Mouse (Mus musculus) hindbrain, embryonic 13.5 days (tissue): ENCODE measurements around the gene Cldn4. TPM values are rescaled to one million over a fixed set of nuclear protein-coding genes. Genes with fewer than 3 reads are reported as not detected.
"Not testable (repeated sequence)": the region's sequence is repeated elsewhere in the genome, so short reads cannot be mapped to it uniquely, and the experiment has no call there.

Experiments used
- ATAC-seq: fragments of 200-750 bp; cut with Nextera tagmentation; 2 replicates; pipeline ENCODE4 v1.8.0; 2017; ENCODE audit warnings: moderate TSS enrichment; ENCODE audit not compliant: low FRiP score
- H3K27ac ChIP-seq: fragments of 300-500 bp; sonication (generic); 2 replicates; pipeline ENCODE4 v1.5.1; 2015; ENCODE audit warnings: inconsistent platforms, mild to moderate bottlenecking, moderate library complexity
- H3K27me3 ChIP-seq: fragments of 300-500 bp; sonication (generic); 2 replicates; pipeline ENCODE4 v1.6.1; 2015; ENCODE audit warnings: mild to moderate bottlenecking, inconsistent platforms
- H3K36me3 ChIP-seq: fragments of 300-500 bp; sonication (generic); 2 replicates; pipeline ENCODE4 v1.6.1; 2015; ENCODE audit warnings: mild to moderate bottlenecking, inconsistent platforms
- H3K4me1 ChIP-seq: fragments of 300-500 bp; sonication (generic); replicated peaks from 2 replicates; pipeline ENCODE4 v1.6.1; 2015; ENCODE audit warnings: inconsistent platforms
- H3K4me2 ChIP-seq: fragments of 300-500 bp; sonication (generic); 2 replicates; pipeline ENCODE4 v1.6.1; 2015; ENCODE audit warnings: inconsistent platforms, mild to moderate bottlenecking, moderate library complexity
- H3K4me3 ChIP-seq: fragments of 300-500 bp; sonication (generic); 2 replicates; pipeline ENCODE4 v1.5.1; 2015; ENCODE audit warnings: mild to moderate bottlenecking, inconsistent platforms
- H3K9ac ChIP-seq: fragments of 300-500 bp; sonication (generic); 2 replicates; pipeline ENCODE4 v1.6.1; 2015; ENCODE audit warnings: mild to moderate bottlenecking, inconsistent platforms
- H3K9me3 ChIP-seq: fragments of 300-500 bp; sonication (generic); 2 replicates; pipeline ENCODE4 v1.6.1; 2016; ENCODE audit warnings: inconsistent platforms
- WGBS: fragments of 180-500 bp; shearing (Covaris S2); methylation state at CpG from one replicate; pipeline ENCODE4 v1.1.7; 2015; 5-methylcytosine and 5-hydroxymethylcytosine counted together
- polyA plus RNA-seq: library from polyadenylated mRNA; unstranded; fragments of >200 nt; fragmentation: Nextera tagmentation; extraction: Ambion mirVana; gene quantifications from 2 replicates; pipeline ENCODE4 v1.2.1, GENCODE M21; 2015

Gene Cldn4
- polyA plus RNA-seq, 1 experiment from 2014 or later, result not detected

GRCm38 (mm10) chr5:134974921-134975320 lies 28.2 kb upstream of the Cldn4 start:
- Histone ChIP-seq H3K9me3 (no peaks in the 10 kb centered on the region), H3K27me3 (no peaks in the 10 kb centered on the region), H3K4me1 (no peaks in the 10 kb centered on the region), H3K4me3 (no peak overlapping the region), H3K9ac (no peak overlapping the region), H3K27ac (no peak overlapping the region), H3K4me2 (no peak overlapping the region), H3K36me3 (no peaks in the 10 kb centered on the region)
- WGBS, result 77% methylated on average over 2 of the region's 2 CpGs
- no peak for ATAC-seq

GRCm38 (mm10) chr5:134974294-134974693 lies 27.6 kb upstream of the Cldn4 start:
- Histone ChIP-seq H3K36me3 (no peaks in the 10 kb centered on the region), H3K9me3 (no peaks in the 10 kb centered on the region), H3K9ac (no peak overlapping the region), H3K4me2 (no peak overlapping the region), H3K27me3 (no peaks in the 10 kb centered on the region), H3K4me1 (no peaks in the 10 kb centered on the region), H3K4me3 (no peak overlapping the region), H3K27ac (no peak overlapping the region)
- WGBS, result 76% methylated on average over 7 of the region's 7 CpGs
- no peak for ATAC-seq

GRCm38 (mm10) chr5:134973526-134973925 lies 26.8 kb upstream of the Cldn4 start:
- H3K36me3 ChIP-seq, result no peaks in the 10 kb centered on the region
- H3K9me3 ChIP-seq, result no peaks in the 10 kb centered on the region
- no peak overlapping the region for H3K4me2 ChIP-seq
- no peak overlapping the region for H3K27ac ChIP-seq
- no peaks in the 10 kb centered on the region for H3K4me1 ChIP-seq
- no peak overlapping the region for H3K4me3 ChIP-seq
- no peak for ATAC-seq
- H3K9ac ChIP-seq, result no peak overlapping the region
- no peaks in the 10 kb centered on the region for H3K27me3 ChIP-seq
- 88% methylated on average over 7 of the region's 7 CpGs for WGBS

DNA sequence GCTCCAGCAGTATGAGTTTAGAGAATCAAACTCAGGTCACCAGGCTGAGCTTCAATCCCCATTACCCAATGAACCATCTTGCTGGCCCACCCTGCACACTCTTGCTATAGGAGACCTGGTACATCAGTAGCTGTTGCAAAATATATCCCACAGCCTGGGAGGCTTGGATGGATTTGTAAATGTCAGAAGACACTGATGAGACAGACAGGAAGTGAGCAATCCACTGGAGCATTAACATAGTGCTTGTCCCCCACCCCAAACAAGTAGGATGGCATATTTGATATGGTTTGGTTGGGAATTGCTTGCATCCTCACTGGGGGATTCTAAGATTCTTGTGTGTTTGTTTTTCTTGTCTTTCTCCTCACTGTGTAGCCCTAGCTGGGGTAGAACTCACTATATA lies 26.3 kb upstream of the Cldn4 start:
- Histone ChIP-seq H3K9me3 (no peaks in the 10 kb centered on the region), H3K27me3 (peaks cover under 1% of the 10 kb centered on the region; the same call in 1 of the 2 replicates), H3K9ac (no peak overlapping the region), H3K36me3 (no peaks in the 10 kb centered on the region), H3K27ac (no peak overlapping the region), H3K4me2 (no peak overlapping the region), H3K4me1 (no peaks in the 10 kb centered on the region), H3K4me3 (no peak overlapping the region)
- no peak for ATAC-seq

GRCm38 (mm10) chr5:134970671-134971070 lies 23.9 kb upstream of the Cldn4 start:
- H3K9ac ChIP-seq, result no peak overlapping the region
- no peaks in the 10 kb centered on the region for H3K36me3 ChIP-seq
- ATAC-seq, result no peak
- WGBS, result 80% methylated on average over 8 of the region's 8 CpGs
- no peaks in the 10 kb centered on the region for H3K9me3 ChIP-seq
- H3K4me2 ChIP-seq, result no peak overlapping the region
- H3K4me1 ChIP-seq, result peaks cover 11% of the 10 kb centered on the region
- H3K27me3 ChIP-seq, result peaks cover 23% of the 10 kb centered on the region; the same call in 1 of the 2 replicates
- H3K27ac ChIP-seq, result no peak overlapping the region
- no peak overlapping the region for H3K4me3 ChIP-seq

GRCm38 (mm10) chr5:134967164-134967944 lies 20.6 kb upstream of the Cldn4 start:
- H3K27me3 ChIP-seq, result peaks cover 26% of the 10 kb centered on the region; the same call in 1 of the 2 replicates
- no peak overlapping the region for H3K9ac ChIP-seq
- H3K4me3 ChIP-seq, result no peak overlapping the region
- H3K36me3 ChIP-seq, result no peaks in the 10 kb centered on the region
- peaks cover 12% of the 10 kb centered on the region for H3K4me1 ChIP-seq
- H3K4me2 ChIP-seq, result no peak overlapping the region
- ATAC-seq, result no peak
- no peak overlapping the region for H3K27ac ChIP-seq
- WGBS, result 81% methylated on average over 20 of the region's 20 CpGs
- H3K9me3 ChIP-seq, result no peaks in the 10 kb centered on the region

DNA sequence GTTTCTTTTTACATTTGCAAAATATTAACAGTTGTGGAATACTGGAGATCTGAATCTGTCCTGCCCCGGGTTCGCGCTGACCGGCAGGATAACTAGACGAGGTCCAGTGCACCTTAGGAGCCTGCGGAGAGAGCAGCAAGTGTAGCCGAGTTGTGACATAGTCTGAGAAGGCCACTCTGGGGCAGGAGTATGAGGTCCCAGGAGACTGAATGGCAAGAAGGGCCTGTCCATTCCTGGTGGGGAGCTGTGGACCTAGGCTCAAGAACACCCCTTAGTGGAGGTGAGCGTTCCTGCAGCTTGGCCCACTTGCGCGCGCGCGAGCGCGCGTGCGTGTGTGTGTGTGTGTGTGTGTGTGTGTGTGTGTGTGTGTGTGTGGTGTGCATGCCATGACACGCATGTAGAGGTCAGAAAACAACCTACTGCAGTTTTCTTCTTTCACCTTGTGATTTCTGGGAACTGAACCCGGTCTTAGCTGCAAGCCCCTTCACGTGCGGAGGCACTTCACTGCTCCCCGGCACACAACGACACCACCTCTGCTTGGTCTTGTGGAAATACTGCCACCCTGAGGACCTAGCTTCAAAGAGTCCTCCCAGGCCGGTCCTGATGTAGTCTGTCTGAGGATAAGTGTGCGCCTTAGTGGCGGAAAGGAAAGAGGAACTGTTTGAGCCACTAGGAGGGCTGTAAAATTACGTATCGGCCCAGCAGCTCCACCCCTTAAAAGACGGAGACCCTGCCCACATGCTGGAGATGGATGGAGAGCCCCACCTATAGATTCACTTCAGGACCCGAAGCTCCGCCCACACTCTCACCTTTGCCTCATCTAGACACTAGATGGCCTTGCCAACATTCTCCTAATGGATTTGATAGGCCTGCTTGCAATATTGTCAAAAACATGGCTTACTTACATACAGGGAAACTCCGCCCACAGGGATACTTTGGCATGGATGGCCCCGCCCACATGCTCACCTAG lies 19.4 kb upstream of the Cldn4 start:
- peaks cover 12% of the 10 kb centered on the region for H3K4me1 ChIP-seq
- peaks cover 26% of the 10 kb centered on the region; the same call in 1 of the 2 replicates for H3K27me3 ChIP-seq
- H3K9me3 ChIP-seq, result no peaks in the 10 kb centered on the region
- H3K27ac ChIP-seq, result no peak overlapping the region
- H3K9ac ChIP-seq, result no peak overlapping the region; the same call in 1 of the 2 replicates
- H3K36me3 ChIP-seq, result no peaks in the 10 kb centered on the region
- peak overlapping the region; percentile 14 for H3K4me3 ChIP-seq
- 4% methylated on average over 33 of the region's 33 CpGs for WGBS
- no peak for ATAC-seq
- peak overlapping the region; percentile 45 for H3K4me2 ChIP-seq

GRCm38 (mm10) chr5:134965473-134965851 lies 18.7 kb upstream of the Cldn4 start:
- no peaks in the 10 kb centered on the region for H3K36me3 ChIP-seq
- H3K9ac ChIP-seq, result no peak overlapping the region
- H3K27me3 ChIP-seq, result peaks cover 26% of the 10 kb centered on the region; the same call in 1 of the 2 replicates
- H3K4me2 ChIP-seq, result peak overlapping the region; percentile 45
- H3K4me3 ChIP-seq, result peak overlapping the region; percentile 14; the same call in 1 of the 2 replicates
- no peaks in the 10 kb centered on the region for H3K9me3 ChIP-seq
- H3K4me1 ChIP-seq, result peaks cover 12% of the 10 kb centered on the region
- 5% methylated on average over 10 of the region's 10 CpGs for WGBS
- no peak overlapping the region for H3K27ac ChIP-seq
- ATAC-seq, result 0 out of 2 replicates have a peak, but pooled peaks have one; percentile 39

DNA sequence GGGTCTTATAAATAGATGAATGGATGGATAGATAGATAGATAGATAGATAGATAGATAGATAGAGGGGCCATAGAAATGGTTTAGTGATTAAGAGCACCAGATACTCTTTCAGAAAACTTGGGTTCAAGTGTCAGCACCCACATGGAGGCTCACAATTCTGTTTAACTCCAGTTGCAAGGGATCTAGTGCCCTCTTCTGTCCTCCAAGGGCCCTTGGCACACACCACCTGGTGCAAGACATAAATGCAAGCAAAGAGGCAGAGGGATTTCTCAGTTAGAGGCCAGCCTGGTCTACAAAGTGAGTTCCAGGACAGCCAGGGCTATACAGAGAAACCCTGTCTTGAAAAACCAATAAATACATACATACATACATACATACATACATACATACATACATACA lies 17.9 kb upstream of the Cldn4 start:
- H3K4me2 ChIP-seq, ATAC-seq, H3K9me3 ChIP-seq, H3K9ac ChIP-seq, H3K4me3 ChIP-seq, H3K27ac ChIP-seq, H3K36me3 ChIP-seq: not testable (repeated sequence)
- Histone ChIP-seq H3K4me1 (peaks cover 12% of the 10 kb centered on the region), H3K27me3 (peaks cover 26% of the 10 kb centered on the region; the same call in 1 of the 2 replicates)

DNA sequence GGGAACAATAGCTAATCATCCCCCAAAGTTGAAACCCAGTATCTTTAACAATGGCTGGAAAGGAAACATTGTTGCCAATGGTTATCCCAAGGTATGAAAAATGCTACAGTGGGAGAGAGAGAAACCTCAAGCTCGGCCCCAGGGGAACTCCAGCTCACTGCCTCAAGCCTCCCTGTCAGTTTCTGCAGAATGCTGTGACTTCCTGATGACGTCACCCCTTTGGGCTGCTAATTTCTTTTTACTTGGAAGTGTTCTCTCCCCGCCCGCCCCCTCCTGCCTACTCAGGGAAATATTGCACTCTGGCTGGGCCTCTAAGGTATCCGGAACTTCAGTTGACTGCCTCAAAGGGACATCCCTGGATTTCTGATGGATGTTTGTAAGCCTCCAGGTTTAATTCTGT lies 16.8 kb upstream of the Cldn4 start:
- Histone ChIP-seq H3K36me3 (no peaks in the 10 kb centered on the region), H3K9ac (no peak overlapping the region), H3K27ac (no peak overlapping the region), H3K9me3 (no peaks in the 10 kb centered on the region), H3K4me3 (no peak overlapping the region), H3K27me3 (peaks cover 26% of the 10 kb centered on the region; the same call in 1 of the 2 replicates), H3K4me2 (no peak overlapping the region), H3K4me1 (peaks cover 12% of the 10 kb centered on the region)
- no peak for ATAC-seq
- WGBS, result 29% methylated on average over 5 of the region's 5 CpGs

DNA sequence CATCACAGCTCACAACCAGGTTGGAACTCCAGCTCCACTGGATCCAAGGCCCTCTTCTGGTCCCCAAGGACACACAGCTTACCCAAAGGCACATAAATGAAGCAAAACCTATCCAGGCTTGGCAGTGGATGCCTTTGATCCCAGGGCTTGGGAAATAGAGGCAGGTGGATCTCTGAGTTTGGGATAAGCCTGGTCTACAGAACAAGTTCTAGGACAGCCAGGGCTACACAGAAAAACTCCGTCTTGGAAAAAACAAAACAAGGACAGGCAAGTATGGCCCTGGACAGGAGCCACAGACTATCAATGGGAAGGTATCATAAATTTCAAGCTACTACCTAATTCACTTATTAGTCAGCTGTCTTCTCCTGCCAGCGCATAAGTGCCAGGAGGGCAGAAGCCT lies 14.8 kb upstream of the Cldn4 start:
- peaks cover 11% of the 10 kb centered on the region; the same call in 1 of the 2 replicates for H3K27me3 ChIP-seq
- H3K9ac ChIP-seq, result no peak overlapping the region
- no peak overlapping the region for H3K4me2 ChIP-seq
- no peak for ATAC-seq
- no peaks in the 10 kb centered on the region for H3K36me3 ChIP-seq
- H3K9me3 ChIP-seq, result no peaks in the 10 kb centered on the region
- 96% methylated on average over 2 of the region's 2 CpGs for WGBS
- H3K4me3 ChIP-seq, result no peak overlapping the region
- H3K27ac ChIP-seq, result no peak overlapping the region
- H3K4me1 ChIP-seq, result peaks cover 9% of the 10 kb centered on the region

- no peak overlapping the region for H3K27ac ChIP-seq
- no peak overlapping the region for H3K4me3 ChIP-seq
- H3K27me3 ChIP-seq, result 0 out of 2 replicates have a peak, but pooled peaks cover 3% of the 10 kb centered on the region
- no peaks in the 10 kb centered on the region for H3K36me3 ChIP-seq
- no peak overlapping the region for H3K9ac ChIP-seq
- H3K4me2 ChIP-seq, result no peak overlapping the region
- ATAC-seq, result no peak
- no peaks in the 10 kb centered on the region for H3K9me3 ChIP-seq
- H3K4me1 ChIP-seq, result no peaks in the 10 kb centered on the region
- WGBS, result 82% methylated on average over 2 of the region's 2 CpGs
Observed at GRCm38 (mm10) chr5:134960430-134960829, 13.7 kb upstream of the Cldn4 start.
